In the genomic region with DNA sequence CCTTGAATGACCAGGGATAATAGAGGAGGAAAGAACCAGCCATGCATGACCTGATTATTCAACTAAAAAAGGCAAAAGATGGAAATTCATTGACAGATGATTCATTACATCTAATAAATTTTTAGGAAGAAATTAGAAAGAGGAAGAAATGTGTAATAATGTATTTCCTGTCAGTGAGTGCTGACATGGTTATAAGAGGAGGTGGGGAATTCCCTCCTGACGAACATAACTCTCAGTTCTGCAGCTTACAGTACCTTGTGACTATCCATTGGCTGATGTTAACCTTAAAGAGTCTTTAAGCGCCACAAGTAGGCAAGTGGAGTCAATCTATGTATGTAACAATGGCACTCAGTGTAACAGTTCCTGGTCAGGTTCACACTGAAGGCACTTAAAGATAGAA, we compare ENCODE assay signal across 16 mouse cellular contexts.
"Had no signal": no experiment of that assay in that cellular context is flagged by ENCODE, and none has a peak within 500 bp of the region (broad histone marks: within the 10 kb centered on the region; RNA-seq: fewer than 3 reads in every experiment).

No protein-coding gene starts in this region.

- H3K27me3 ChIP-seq: limb, embryonic 13.5 days; liver, embryonic 13.5 days had no signal

- DNase-seq: kidney, adult 18-20 months; kidney, adult 9 months; kidney, postnatal 14 days; kidney, postnatal 4 days; liver; liver, embryonic 13.5 days; lung, embryonic 14.5 days; lung, postnatal 10 days; lung, postnatal 36 days; midbrain, embryonic 14.5 days; thymus, adult 2 months; thymus, postnatal 14 days had no signal

- H3K4me2 ChIP-seq: limb, embryonic 13.5 days; liver, embryonic 13.5 days; lung, embryonic 14.5 days; midbrain, embryonic 11.5 days had no signal

- H3K27ac ChIP-seq: limb, embryonic 10.5 days; limb, embryonic 13.5 days; liver, embryonic 13.5 days; stomach, postnatal 0 days had no signal

- H3K9ac ChIP-seq: limb, embryonic 13.5 days; liver, embryonic 13.5 days; lung, embryonic 14.5 days had no signal

- H3K36me3 ChIP-seq: limb, embryonic 10.5 days; limb, embryonic 13.5 days; liver, embryonic 13.5 days had no signal

- H3K4me3 ChIP-seq: limb, embryonic 10.5 days; limb, embryonic 13.5 days; liver, embryonic 13.5 days had no signal

- H3K9me3 ChIP-seq: limb, embryonic 10.5 days; limb, embryonic 13.5 days; liver, embryonic 13.5 days had no signal

- H3K4me1 ChIP-seq: limb, embryonic 10.5 days; limb, embryonic 13.5 days; liver, embryonic 13.5 days had no signal
